Mouse (Mus musculus) Muller cell, postnatal 12 days (primary cell): ENCODE measurements around the gene Olfr187.
"Not testable (repeated sequence)": the region's sequence is repeated elsewhere in the genome, so short reads cannot be mapped to it uniquely, and the experiment has no call there.

Experiments
- DNase-seq: peaks from one replicate; pipeline ENCODE4 v3.0.0-alpha.2; 2015; ENCODE audit errors: inconsistent ontology term

Gene Olfr187

GRCm38 (mm10) chr16:59039710-59040109 is at the start of gene Olfr187:
Olfr187 (minus strand) TSS chr16:59039767.
- no peak for DNase-seq

GRCm38 (mm10) chr16:59081113-59081512 is 41.5 kb upstream of the Olfr187 start:
- DNase-seq, result not testable (repeated sequence)

GRCm38 (mm10) chr16:59077905-59078304 is 38.3 kb upstream of the Olfr187 start, which contains the start of gene Olfr190:
Olfr190 (minus strand) TSS chr16:59078005.
- no peak for DNase-seq

- DNase-seq, result no peak
Measured at GRCm38 (mm10) chr16:59073520-59073919, 34.0 kb upstream of the Olfr187 start.

DNA sequence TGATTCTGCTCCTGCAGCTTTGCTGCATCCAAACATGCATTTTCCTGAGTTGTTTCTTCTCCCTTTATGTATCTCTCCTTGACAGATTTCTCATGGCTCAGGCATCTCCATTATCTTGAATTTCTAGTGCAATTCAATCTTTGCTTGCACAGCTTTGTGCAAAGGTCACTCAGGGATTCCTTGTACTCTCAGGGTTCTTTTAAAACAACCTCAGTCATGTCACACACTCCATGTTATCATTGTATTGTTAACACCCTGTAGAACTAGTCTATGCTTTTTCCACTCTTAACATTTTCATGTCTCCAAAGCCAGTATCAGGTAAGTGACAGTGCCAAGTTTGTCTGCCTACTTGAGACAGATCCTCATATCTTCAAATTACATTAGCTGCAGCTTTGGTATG is 32.2 kb upstream of the Olfr187 start:
- no peak for DNase-seq

DNA sequence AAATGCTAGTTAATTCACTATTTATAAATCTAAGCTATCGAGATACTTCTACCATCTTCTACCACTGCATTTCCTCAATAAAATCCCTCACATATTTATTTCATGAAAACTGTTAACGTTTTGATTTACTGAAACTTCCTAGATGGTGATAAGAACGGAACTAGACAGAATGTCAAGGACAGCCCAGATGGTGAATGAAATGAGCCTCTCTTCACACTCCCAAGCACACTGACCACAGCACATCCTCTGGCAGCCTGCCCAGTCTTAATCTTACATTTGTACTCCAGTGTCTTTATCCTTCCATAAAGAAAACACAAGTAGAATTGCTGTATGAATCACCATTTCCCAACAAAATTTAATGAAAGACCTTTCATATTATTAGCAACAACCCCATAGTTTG is 22.8 kb upstream of the Olfr187 start:
- not testable (repeated sequence) for DNase-seq

DNA sequence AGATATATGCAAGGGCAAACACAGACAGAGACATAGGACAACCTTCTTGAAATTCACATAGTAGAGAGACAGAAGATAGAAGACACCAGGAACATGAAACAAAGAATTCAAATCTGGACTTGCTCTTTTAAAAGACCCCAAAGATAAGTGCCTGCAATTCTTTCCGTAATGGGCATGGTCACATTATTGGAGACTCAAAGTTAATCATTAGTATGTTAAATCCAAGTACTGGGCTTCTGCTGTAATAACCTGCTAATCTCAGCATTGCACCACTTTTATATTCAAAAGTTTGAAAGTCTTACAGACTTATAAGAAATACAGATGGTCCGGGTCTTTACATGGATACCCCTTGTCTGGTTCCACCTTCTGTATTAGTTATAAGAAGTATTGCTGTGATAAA is 9.7 kb upstream of the Olfr187 start:
- not testable (repeated sequence) for DNase-seq

DNA sequence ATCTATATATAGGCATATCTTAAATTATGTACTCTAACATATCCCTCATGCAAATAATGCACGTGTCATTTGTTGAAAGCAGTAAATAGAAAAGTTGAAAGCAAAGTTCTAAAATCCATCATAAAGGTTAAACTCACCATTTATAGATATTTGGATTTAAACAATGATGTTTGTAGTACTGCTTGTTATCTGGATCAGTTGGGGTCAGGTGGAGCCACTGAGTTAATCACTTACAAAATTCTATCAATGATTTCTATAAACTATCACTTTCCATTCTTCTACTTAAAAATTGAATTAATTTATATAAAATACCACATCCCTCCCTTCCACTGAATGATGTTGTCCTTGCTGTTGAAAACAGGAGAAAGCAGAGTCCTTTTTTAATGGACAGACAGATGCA is 9.3 kb upstream of the Olfr187 start:
- DNase-seq, result no peak

DNA sequence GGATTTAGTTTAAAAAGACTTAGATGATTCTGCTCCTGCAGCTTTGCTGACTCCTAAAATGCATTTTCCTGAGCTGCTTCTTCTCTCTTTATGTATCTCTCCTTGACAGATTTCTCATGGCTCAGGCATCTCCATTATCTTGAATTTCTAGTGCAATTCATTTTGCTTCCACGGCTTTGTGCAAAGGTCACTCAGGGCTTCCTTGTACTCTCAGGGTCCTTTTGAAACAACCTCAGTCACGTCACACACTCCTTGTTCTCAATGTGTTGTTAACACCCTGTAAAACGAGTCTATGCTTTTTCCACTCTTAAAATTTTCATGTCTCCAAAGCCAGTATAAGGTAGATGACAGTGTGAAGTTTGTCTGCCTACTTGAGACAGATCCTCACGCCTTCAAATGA is 8.0 kb upstream of the Olfr187 start:
- no peak for DNase-seq

DNA sequence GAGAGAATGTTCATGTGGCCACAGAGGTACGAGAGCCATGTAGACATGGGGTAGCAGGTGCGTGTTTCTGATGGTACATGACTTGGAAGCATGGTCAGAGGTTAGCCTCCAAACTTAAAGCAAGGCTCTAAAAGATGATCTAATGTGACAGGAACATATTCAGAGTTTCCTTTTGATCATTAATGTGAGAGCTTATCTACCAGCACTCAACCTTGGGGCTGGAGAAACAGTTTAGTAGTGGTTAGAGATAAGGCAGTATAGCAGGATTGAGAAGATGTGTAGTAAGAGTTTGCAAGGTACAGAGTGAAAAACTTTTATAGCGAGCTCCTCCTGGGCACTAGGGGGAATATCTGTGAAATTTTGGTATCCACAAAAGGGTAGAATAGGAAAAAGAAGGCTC is 6.3 kb upstream of the Olfr187 start:
- no peak for DNase-seq

GRCm38 (mm10) chr16:59030191-59030590 is 9.4 kb downstream of the Olfr187 start, which contains the start of gene Olfr186:
Olfr186 (minus strand) TSS chr16:59030291.
- DNase-seq, result no peak

DNA sequence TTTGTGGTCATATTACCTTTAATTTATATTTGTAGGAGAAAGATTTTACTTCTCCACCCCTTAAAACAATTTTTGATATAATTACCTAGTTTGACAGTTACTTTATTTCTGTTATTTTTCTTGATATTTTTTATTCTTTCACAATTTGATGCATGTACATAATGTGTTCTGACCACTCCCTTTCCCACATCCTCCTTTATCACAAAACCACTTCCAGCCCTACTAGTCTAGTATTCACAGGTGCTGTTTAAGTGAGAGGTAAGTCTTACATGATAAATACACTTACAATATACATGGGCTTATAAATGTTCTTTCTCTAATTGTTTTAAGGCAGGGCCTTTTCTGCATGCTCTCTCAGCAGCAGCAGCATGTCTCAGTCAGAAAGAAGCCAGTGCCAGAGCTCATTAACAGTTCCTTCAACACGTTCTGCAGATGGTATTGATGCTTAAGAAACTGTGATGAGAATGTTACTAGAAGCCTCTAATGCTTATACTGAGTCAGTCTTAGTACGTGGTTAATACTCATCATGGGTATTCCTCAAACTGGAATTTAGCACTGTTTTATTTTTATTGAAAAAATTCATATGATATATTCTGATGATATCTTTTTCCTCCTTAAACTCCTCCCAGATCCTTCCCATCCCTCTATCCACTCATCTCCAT is 26.1 kb downstream of the Olfr187 start:
- no peak for DNase-seq

DNA sequence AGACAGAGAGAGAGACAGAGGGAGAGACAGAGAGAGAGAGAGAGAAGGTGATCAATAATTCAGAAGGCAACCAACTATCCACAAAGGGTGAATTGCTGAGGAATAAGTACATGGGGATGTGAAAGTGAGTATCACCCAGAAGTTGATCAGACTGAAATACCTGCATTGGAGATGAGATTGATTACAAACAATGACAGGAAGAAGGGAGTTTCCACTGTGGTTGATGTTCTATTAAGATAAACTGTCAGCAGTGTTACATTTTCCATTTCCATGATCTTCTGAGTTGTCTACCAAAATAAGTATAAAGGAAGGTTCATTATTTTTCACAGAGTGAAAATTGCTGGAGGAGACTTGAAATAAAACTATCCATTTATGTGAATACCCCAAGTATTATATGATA is 32.4 kb downstream of the Olfr187 start:
- no peak for DNase-seq

DNA sequence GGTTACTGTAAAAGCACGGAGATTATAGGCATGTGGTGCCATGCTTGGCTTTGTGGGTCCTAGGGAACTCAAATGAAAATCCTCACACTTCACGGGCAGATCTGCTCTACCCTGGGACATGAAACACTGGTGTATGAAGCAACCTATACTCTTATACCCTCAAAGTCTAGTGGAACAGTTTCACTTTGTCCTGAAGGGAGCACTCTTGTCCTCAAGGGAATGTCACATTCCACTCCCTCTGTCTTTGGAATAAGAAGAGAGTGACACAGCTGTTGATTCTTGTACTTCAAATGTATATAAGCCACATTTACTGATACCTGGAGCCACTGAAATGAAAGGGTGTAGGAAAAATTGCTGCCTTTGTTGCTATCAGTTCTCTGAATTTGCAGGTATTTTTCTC is 44.5 kb downstream of the Olfr187 start, which contains the start of gene Olfr183:
Gene Olfr183 (plus strand): TSS at position 301 of the 400 bp plus-strand sequence.
- DNase-seq, result no peak
